Mouse (Mus musculus) neural tube, embryonic 15.5 days (tissue): Measurements from ENCODE around the gene Prpf6. TPM values are rescaled to one million over a fixed set of nuclear protein-coding genes. Genes with fewer than 3 reads are reported as not detected.

Source experiments
- ATAC-seq: fragments of 200-750 bp; cut with Nextera tagmentation; 2 replicates; pipeline ENCODE4 v1.8.0; 2017; ENCODE audit warnings: mild to moderate bottlenecking, moderate TSS enrichment, moderate library complexity; ENCODE audit not compliant: low FRiP score
- H3K27ac ChIP-seq: fragments of 300-500 bp; sonication (generic); replicated peaks from 2 replicates; pipeline ENCODE4 v1.5.1; 2015; ENCODE audit warnings: mild to moderate bottlenecking, inconsistent platforms
- H3K27me3 ChIP-seq: fragments of 300-500 bp; sonication (generic); replicated peaks from 2 replicates; pipeline ENCODE4 v1.6.1; 2015; ENCODE audit warnings: inconsistent platforms
- H3K36me3 ChIP-seq: fragments of 300-500 bp; sonication (generic); 2 replicates; pipeline ENCODE4 v1.6.1; 2015; ENCODE audit warnings: inconsistent platforms
- H3K4me1 ChIP-seq: fragments of 300-500 bp; sonication (generic); 2 replicates; pipeline ENCODE4 v1.6.1; 2015; ENCODE audit warnings: inconsistent platforms
- H3K4me2 ChIP-seq: fragments of 300-500 bp; sonication (generic); 2 replicates; pipeline ENCODE4 v1.6.1; 2015; ENCODE audit warnings: inconsistent platforms, mild to moderate bottlenecking, moderate library complexity
- H3K4me3 ChIP-seq: fragments of 300-500 bp; sonication (generic); replicated peaks from 2 replicates; pipeline ENCODE4 v1.5.1; 2015; ENCODE audit warnings: mild to moderate bottlenecking, inconsistent platforms
- H3K9ac ChIP-seq: fragments of 300-500 bp; sonication (generic); replicated peaks from 2 replicates; pipeline ENCODE4 v1.6.1; 2015; ENCODE audit warnings: mild to moderate bottlenecking, inconsistent platforms
- H3K9me3 ChIP-seq: fragments of 300-500 bp; sonication (generic); replicated peaks from 2 replicates; pipeline ENCODE4 v1.6.1; 2016; ENCODE audit warnings: inconsistent platforms
- WGBS: fragments of 180-500 bp; shearing (Covaris S2); methylation state at CpG from one replicate; pipeline ENCODE4 v1.1.7; 2015; ENCODE audit warnings: mixed read lengths; 5-methylcytosine and 5-hydroxymethylcytosine counted together
- microRNA-seq: library from miRNA; unstranded; fragments of <30 nt; microRNA quantifications from one replicate; pipeline ENCODE4, GENCODE M21; 2017
- polyA plus RNA-seq: library from polyadenylated mRNA; unstranded; fragments of >200 nt; fragmentation: Nextera tagmentation; extraction: Ambion mirVana; gene quantifications from 2 replicates; pipeline ENCODE4 v1.2.1, GENCODE M21; 2015

Prpf6 gene
- polyA plus RNA-seq, 1 experiment from 2014 or later, result 58.2 TPM

- peaks cover 29% of the 10 kb centered on the region for H3K4me1 ChIP-seq
- H3K27me3 ChIP-seq, result no peaks in the 10 kb centered on the region
- H3K27ac ChIP-seq, result no peak overlapping the region
- H3K9ac ChIP-seq, result no peak overlapping the region
- no peak overlapping the region for H3K4me3 ChIP-seq
- H3K9me3 ChIP-seq, result no peaks in the 10 kb centered on the region
- H3K4me2 ChIP-seq, result no peak overlapping the region
- no peak for ATAC-seq
- no peaks in the 10 kb centered on the region for H3K36me3 ChIP-seq
- WGBS, result 78% methylated on average over 1 of the region's 1 CpGs
Measured at GRCm38 (mm10) chr2:181695776-181696175, 104.1 kb downstream of the Prpf6 start.

DNA sequence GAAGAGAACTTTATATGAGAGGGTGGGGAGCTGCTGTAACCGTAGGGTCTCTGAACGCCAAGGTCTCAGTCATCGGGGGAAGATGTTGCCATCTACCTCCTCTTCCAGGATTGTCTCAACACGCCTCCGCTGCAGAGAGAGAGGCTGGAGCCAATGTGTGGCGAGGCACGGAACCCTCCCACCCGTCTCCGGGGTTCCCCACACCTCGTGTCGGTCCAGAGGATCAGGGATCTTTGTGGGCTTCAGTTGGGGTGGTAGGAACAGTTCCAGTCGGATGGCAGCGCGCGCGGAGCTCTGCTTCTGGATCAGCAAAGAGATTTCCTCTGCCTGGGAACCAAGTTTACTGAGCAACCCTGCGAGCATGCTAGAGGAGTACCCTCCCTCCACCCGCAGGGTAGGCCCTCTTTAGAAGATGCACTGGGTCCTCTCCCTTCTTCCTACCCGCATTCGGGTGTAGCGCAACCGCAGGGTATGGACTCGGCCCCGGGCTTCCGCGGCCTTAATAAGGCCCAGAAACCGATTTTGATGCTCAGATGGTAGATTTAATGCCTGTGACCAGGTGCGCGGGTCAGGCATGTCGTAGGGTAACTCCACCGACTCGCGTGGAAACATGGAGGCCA lies 105.2 kb downstream of the Prpf6 start:
- 76% methylated on average over 33 of the region's 33 CpGs for WGBS
- no peak for ATAC-seq
- H3K4me2 ChIP-seq, result no peak overlapping the region

GRCm38 (mm10) chr2:181698241-181698640 lies 106.6 kb downstream of the Prpf6 start, which contains the start of gene Lkaaear1:
Gene Lkaaear1 (minus strand): TSS chr2:181698442.
- no peaks in the 10 kb centered on the region for H3K36me3 ChIP-seq
- no peak within 1 kb of the TSS for H3K27ac ChIP-seq
- H3K9ac ChIP-seq, result no peak within 1 kb of the TSS
- no peak within 1 kb of the TSS for H3K4me3 ChIP-seq
- H3K9me3 ChIP-seq, result no peaks in the 10 kb centered on the region
- no peaks in the 10 kb centered on the region for H3K27me3 ChIP-seq
- H3K4me1 ChIP-seq, result peaks cover 8% of the 10 kb centered on the region
- WGBS, result 41% methylated on average over 5 of the region's 5 CpGs
- no peak within 1 kb of the TSS for H3K4me2 ChIP-seq
- ATAC-seq, result no peak

More for the DNA sequence above, 105.2 kb downstream of the Prpf6 start:
- no peak overlapping the region for H3K9ac ChIP-seq
- H3K27me3 ChIP-seq, result no peaks in the 10 kb centered on the region
- no peaks in the 10 kb centered on the region for H3K9me3 ChIP-seq
- no peaks in the 10 kb centered on the region for H3K36me3 ChIP-seq
- peaks cover 20% of the 10 kb centered on the region for H3K4me1 ChIP-seq
- no peak overlapping the region for H3K27ac ChIP-seq
- no peak overlapping the region for H3K4me3 ChIP-seq

Small RNAs within 50 kb of the gene (microRNA-seq; reads per million reads assigned to microRNA genes)
- not detected for gene Mir7006

Other genes starting within 250 kb of the Prpf6 start
- 71.1 and 81.9 TPM in 2 replicates for gene Zgpat, start 226.9 kb upstream of the Prpf6 start, polyA plus RNA-seq
- gene Arfrp1, start 226.5 kb upstream of the Prpf6 start, polyA plus RNA-seq, result 83.5 and 83.7 TPM in 2 replicates
- gene Lime1, start 211.8 kb upstream of the Prpf6 start, polyA plus RNA-seq, result 44.8 and 52.5 TPM in 2 replicates
- gene Zbtb46, start 132.4 kb upstream of the Prpf6 start, polyA plus RNA-seq, result 18.5 and 19.7 TPM in 2 replicates
- 0.12 and 0.13 TPM in 2 replicates for gene Abhd16b, start 98.7 kb upstream of the Prpf6 start, polyA plus RNA-seq
- 112 and 113 TPM in 2 replicates for gene Tpd52l2, start 94.7 kb upstream of the Prpf6 start, polyA plus RNA-seq
- 242 and 263 TPM in 2 replicates for gene Dnajc5, start 71.4 kb upstream of the Prpf6 start, polyA plus RNA-seq
- 65.6 and 66.7 TPM in 2 replicates for gene Uckl1, start 7.0 kb upstream of the Prpf6 start, polyA plus RNA-seq
- 68.1 and 87.0 TPM in 2 replicates for gene Zfp512b, start 935 bp downstream of the Prpf6 start, polyA plus RNA-seq
- 164 and 191 TPM in 2 replicates for gene Samd10, start 7.3 kb downstream of the Prpf6 start, polyA plus RNA-seq
- 0.20 and 1.3 TPM in 2 replicates for gene Gm29797, start 65.2 kb downstream of the Prpf6 start, polyA plus RNA-seq
- 21.0 and 21.6 TPM in 2 replicates for gene Sox18, start 79.8 kb downstream of the Prpf6 start, polyA plus RNA-seq
- gene Tcea2, start 88.4 kb downstream of the Prpf6 start, polyA plus RNA-seq, result 43.2 and 44.9 TPM in 2 replicates
- gene Rgs19, start 102.1 kb downstream of the Prpf6 start, polyA plus RNA-seq, result 66.4 and 68.1 TPM in 2 replicates
- gene Lkaaear1, start 106.6 kb downstream of the Prpf6 start, polyA plus RNA-seq, result not detected in 2 replicates
- gene Oprl1, start 123.1 kb downstream of the Prpf6 start, polyA plus RNA-seq, result 72.5 and 87.0 TPM in 2 replicates
- gene Myt1, start 171.5 kb downstream of the Prpf6 start, polyA plus RNA-seq, result 11.3 and 15.1 TPM in 2 replicates
- 26.6 and 30.2 TPM in 2 replicates for gene Pcmtd2, start 246.0 kb downstream of the Prpf6 start, polyA plus RNA-seq